Mouse (Mus musculus) liver, embryonic 14.5 days (tissue): ENCODE measurements at regions not wholly inside any gene's neighbourhood (a gene's known extent, or its start where the extent isn't known, plus 50 kb on each side); places are given as distances from the start of the nearest gene placed in this dataset.

ENCODE experiments used
- CTCF ChIP-seq: IDR thresholded peaks from 2 replicates; pipeline ENCODE4 v1.5.1; 2016; ENCODE audit warnings: antibody characterized with exemption, low read depth, control low read depth
- EP300 ChIP-seq: IDR thresholded peaks from 2 replicates; pipeline ENCODE4 v1.6.1; 2016; ENCODE audit warnings: antibody characterized with exemption, low read depth

DNA sequence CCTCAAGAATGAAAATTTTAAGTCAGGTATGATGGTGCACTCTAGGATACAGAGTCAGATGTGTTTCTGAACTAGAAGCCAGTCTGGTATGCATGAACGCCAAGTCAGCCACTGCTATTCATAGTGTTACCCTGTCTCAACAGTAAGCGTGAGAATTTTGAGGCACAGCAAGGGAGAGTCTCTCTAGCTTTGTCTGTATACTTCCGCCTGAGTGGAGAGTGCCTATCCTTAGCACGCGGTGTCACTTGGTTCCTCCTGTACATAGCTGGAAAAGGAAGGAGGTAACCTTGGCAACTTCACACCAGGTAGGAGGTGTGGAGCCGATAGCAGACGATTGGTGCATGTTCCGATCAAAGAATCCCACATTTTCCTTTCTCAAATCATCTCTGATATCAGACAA, 81.3 kb downstream of the Dnajb9 start:
- TF ChIP-seq CTCF (no peak), EP300 (no peak)
